Mouse (Mus musculus) thymus, postnatal 25 days (tissue): ENCODE data around the gene Ovgp1.
"Not testable (repeated sequence)": the region's sequence is repeated elsewhere in the genome, so short reads cannot be mapped to it uniquely, and the experiment has no call there.

Experiments used
- DNase-seq: peaks from one replicate; pipeline ENCODE4 v3.0.0; 2022

The Ovgp1 gene

DNA sequence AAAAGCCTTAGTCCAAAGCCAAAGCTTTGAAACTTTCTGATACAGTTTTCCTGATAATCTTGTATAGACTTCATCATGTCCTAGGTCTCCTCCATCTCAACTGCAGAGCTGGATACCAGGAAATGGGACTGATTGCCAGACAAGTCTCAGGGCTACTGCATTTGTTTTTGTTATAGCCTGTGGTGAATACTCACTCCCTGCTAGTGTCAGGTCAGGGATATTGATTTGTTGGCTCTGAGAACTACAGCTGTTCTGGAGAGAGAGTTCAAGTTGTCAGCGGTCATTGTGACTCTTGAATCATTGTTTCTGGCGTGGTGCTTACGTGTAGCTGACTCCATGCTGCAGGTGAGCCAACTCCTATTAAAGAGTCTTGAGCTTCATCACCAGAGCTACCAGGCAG, at the start of gene Ovgp1:
Gene Ovgp1 (plus strand): TSS at position 301 of the 400 bp plus-strand sequence.
- no peak for DNase-seq

DNA sequence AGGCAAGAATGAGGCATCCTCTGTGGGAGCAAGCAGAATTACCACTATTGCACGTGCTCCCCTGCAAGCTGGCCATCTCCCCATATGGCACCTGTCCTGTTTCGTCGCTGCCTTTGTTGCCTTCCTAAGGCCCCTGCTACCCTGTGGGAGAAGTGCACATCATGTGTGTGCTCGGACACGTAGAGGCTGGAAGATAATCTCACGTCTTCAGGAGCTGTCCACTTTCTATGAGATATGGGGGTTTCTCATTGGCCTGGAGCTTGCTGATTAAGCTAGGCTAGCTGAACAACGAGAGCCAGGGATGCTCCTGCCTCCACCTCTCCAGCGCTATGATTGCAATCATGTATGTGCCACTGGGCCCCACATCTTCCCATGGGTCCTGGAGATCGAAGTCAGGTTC, 48.9 kb upstream of the Ovgp1 start:
- no peak for DNase-seq

DNA sequence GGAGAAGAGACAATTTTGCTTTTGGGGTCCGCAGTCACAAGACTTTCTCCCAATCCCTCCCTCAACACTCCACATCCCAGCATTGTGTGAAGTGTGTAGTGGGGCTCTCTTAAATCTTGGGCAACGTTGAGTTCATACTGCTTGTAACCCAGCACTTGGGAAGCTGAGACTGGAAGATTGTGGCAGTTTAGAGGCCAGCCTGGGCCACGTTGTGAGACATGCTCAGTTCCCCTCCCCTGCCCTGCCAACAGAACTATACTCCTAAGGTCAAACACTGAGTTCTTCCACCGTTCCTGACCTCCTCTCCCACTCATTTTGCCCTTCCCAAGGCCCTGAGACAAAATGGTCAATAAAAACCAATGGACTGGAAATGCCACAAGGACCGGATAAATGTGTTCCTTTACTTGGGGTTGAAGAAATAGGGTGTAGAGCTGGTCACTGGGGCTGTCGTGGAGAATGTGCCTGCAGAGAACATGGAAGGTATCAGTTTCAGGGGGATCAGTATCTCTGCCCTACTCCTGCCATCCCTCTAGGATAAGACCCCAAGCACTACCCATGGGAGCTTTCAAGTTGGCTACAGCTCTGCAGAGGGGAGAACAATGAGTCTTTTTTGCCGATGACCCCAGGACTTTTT, 45.8 kb upstream of the Ovgp1 start:
- no peak for DNase-seq

DNA sequence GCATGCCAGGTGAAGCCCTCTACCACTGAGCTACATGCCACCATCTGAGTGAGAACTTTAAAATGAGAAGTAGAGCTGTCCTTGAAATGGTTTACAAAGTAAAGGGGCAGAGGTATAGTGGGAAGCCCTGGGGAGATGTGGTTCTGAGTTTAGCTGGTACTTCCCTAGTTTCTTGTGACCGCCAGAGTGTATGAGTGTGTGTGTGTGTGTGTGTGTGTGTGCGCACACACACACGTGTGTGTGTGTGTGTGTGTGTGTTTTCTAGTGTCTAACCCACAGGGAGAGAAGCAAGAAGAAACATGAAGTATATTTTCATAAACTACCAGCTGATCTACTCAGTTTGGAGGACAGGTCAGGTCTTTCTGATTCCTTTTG, 45.3 kb upstream of the Ovgp1 start:
- no peak for DNase-seq

DNA sequence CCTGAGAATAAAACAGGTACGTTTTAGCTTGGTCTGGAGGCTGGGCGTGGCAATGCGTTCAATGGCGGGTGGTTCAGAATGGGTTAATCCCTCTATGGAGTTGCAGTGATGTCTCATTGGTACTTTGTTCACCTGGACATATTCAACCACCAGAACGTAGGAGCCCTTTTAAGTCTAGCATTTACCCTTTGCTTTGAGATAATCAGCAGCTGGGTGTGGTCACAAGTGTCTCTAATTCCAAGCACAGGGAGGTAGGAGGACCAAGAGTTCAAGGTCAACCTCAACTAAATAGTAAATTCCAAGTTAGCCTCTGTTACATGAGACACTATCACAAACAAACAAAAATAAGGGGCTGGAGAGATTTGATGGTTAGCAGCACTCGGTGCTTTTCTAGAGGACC, 44.7 kb upstream of the Ovgp1 start:
- no peak for DNase-seq

DNA sequence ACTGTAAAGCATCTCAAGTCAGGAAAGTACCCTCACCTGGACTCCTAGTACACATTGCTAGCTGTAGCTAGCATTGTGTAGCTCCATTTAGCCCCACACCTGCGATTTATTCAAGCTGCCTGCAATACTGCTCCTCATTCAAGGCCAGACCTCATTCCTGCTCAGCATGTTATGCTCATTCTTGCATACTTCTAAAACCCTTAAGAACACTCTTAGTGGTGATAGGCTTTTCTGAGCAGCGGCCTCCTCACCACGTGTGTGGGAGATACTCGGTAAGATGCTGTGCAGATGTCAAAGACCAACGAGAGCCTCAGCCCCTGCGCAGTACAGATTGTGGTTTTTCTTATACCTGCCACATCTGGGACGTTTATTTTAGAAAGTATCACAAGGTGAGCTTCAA, 43.7 kb upstream of the Ovgp1 start:
- DNase-seq: peak; percentile 27

DNA sequence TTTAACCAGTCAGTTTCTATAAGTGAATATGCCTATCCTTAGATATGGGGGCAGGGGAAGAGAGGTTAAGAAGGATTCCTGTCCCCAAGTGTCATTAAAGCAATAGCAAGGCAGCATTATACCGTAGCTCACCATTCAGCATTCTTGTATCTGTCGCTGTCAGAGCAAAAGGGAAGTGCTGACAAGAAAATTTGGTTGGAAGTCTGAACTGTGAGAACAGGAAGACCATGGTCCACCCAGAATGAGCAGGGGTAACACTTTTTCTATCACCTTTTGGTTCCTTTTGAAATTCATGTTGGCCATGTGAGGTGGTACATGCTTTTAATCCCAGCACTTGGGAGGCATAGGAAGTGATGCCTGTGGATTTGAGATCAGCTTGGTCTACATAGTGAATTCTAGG, 42.4 kb upstream of the Ovgp1 start:
- DNase-seq: no peak

DNA sequence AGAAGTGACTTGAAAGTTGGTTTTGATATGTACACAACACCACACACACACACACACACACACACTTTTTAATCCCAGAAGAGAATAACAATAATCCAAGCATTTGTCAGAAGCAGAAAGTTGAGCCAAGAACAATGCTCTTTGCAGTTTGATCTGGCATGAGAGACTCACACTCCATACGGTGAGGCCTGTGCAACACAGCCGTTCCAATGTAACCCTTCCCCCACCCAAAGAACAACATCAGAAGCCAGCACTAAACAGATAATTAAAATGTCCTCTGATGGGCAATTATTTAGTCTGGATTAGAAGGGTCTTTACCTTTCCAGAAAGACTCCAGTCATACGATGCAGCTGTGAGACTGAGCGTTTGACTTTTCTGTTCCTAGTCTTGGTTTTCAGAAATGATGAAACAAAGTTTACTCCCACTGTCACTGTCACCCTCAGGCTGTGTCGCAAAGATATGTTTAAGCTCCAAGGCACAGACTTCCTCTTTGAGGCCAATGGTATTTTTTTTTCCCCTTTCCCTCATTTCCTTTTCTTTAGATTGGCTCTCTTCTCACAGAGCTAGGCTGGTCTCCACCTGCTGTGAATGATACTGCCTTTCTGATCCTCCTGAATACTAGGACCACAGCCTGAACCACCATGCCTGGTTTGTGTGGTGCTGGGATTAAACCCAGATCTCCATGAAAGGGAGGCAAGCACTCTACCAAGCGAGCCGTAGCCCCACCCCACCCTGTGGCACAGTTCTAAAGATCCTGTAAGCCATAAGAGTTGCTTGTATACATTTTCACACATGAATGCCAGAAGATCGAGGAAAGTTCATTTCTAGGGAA, 41.1 kb upstream of the Ovgp1 start, which contains the start of gene I830077J02Rik:
Gene I830077J02Rik (minus strand): TSS at position 425 of the 832 bp plus-strand sequence.
- no peak for DNase-seq

DNA sequence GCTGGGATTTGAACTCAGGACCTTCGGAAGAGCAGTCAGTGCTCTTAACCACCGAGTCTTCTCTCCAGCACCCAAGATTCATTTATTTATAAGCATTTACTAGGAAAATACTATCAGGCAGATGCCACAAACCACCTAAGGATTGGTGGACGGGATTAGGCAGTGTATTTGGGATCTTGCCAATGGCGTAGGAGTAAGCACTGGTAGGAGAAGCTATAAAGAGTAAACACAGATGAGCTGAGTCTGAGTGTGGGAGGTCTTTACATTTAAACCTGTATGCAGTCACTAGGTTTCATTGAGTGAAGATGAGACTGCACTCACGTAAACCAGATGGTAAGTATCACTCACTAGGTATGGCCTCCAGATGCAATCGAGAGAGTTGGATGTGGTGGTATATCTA, 39.6 kb upstream of the Ovgp1 start:
- no peak for DNase-seq

DNA sequence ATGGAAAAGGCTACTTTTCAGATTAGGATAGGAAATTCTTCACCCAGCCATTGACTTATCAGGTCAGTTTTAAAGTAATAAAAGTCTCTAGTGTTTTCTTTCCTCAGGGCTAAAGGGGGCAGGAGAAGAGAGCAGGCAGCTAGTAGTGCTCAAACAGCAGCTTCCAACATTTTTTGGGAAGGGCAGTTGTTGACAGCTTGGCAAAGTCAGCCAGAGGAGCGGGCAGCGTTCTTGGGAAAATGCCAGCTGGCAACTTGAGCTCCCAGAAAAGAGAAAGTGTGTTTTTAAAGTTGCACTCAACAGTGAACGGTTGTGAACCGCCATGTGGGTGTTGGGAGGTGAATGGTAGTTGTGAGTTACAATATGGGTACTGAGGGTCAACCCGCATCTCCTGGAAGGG, 38.5 kb upstream of the Ovgp1 start:
- no peak for DNase-seq

DNA sequence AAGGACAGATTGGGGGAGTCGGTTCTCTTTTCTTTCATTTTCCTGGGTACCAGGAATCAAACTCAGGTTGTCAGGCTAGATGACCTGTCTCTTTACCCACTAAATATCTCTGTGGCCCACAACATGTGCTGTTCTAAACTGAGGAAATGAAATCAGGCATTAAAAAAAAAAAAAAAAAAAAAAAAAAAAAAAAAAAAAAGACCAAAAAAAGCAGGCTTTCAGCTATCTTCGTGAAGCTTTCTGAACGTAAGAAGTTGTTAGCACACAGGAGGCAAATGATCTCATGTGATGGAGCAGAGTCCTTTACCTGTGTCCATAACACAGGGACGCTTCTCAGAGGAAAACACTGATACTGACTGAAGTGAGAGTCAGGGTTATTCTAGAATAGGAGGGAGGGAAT, 37.4 kb upstream of the Ovgp1 start:
- no peak for DNase-seq

DNA sequence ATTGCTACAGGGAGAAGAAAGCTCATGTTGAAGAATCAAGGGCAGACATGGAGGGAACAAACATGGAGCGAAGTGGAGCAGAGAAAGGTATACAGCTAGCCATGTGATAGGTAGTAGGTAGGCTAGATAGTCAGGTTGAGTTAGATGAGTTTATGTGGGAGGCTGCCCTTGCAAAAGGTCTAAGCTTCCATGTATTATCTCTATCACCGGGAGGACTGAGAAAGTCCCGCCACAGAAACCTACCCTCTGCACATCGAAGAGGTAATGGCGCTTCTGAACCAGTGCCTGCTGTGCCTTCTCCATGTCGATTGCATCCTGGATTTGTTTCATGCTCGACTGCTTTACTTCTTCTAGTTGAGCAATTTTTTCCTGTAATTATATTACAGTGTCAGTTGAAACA, 22.2 kb upstream of the Ovgp1 start:
- DNase-seq: no peak

DNA sequence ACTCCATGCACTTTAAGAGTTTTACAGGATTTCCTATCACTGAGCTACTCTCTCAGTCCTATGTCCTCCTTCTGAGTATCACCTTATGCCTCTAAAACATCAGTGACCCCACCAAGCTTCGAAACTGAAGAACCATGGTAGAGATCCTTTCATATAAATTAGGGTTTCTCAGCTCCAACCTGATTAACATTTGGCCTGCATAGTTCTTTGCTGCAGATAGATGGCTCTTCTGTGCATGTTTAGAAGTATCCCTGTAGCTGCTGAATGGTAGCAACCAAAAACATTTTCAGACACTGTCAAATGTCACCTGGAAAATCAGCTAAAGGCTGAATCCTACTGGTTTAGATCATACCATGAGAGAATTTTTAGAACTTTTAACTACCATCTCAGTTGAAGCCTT, 16.3 kb upstream of the Ovgp1 start:
- no peak for DNase-seq

DNA sequence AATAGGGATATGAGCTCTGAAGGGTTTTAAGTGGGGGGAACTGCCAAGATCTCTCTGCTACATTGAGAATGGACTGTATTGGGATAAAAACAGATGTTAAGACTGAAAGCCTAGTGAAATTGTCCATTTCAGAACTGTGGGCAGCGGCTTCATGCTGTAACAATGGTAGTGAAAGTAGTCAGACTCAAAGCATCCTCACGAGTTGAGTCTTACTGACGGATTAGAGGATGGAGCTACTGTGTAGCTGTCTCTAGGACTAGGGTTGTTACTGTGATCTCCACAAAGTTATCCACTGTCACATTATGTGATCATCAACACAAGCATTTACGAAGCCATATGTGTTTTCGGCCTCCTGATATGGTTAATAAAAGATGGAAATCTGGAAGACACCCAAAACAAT, 15.3 kb upstream of the Ovgp1 start:
- DNase-seq: no peak

DNA sequence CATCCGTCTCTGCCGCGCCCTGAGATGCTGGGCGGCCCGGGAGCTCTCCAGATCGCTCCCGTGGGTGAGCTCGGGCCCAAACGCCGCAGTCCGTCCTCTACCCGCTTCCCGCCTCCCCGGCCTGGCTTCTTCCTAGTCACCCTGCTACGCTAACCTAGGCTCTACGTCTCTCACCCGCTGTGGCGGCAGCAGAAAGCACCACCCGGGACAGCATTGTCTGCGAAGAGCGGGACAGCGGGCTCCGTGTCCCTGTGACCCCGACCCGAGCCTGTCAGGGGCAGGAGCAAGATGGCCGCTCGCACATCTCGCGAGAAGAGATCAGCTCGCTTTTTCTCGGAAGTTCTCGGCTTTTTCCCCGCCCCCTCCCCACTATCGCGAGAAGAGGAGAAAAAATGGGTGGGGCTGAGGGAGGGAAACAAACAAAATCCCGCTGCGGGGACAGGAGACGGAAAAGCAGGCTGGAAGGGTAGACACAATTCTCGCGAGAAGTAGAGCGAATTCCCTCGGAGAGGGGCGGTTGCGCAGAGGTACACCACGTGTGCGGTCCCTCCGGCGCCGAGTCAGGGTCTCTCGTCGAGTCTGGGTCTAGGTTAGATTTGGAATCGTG, 14.4 kb upstream of the Ovgp1 start, which contains the start of gene Wdr77:
Gene Wdr77 (plus strand): TSS at position 396 of the 607 bp plus-strand sequence.
- peak; percentile 96 for DNase-seq

DNA sequence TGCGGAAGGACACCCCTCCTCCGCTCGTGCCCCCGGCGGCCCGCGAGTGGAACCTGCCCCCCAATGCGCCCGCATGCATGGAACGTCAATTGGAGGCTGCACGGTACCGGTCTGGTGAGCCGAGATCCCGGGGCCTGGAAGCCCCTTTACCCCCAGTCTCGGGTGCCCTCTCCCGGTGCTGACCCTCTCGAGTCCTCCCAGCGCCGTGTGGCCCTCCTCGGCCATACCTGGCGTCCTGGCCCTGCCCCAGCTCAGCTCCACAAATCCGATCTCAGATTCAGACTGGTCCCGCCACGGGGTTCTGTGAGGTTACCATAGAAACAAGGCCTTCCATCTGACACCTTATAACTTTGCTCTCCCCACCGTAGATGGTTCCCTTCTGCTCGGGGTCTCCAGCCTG, 13.9 kb upstream of the Ovgp1 start:
- no peak for DNase-seq

DNA sequence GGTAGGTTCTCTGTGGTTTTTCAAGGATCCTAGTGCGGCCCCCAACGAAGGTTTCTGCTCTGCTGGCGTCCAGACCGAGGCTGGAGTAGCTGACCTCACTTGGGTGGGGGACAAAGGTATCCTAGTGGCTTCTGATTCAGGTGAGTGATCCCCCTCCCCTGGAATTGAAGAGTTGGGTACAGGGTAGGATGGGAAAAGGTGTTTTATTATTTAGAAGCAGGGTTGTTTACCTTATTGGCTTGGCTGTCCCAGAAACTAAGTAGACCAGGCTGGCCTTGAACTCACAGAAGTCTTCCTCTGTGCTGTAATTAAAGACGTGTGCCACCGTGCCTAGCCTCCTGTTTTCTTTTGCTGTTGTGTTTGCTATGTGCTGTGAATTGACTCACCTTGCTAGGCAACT, 13.5 kb upstream of the Ovgp1 start, which contains the start of gene Atp5f1:
Gene Atp5f1 (minus strand): TSS at position 101 of the 400 bp plus-strand sequence.
- no peak for DNase-seq

DNA sequence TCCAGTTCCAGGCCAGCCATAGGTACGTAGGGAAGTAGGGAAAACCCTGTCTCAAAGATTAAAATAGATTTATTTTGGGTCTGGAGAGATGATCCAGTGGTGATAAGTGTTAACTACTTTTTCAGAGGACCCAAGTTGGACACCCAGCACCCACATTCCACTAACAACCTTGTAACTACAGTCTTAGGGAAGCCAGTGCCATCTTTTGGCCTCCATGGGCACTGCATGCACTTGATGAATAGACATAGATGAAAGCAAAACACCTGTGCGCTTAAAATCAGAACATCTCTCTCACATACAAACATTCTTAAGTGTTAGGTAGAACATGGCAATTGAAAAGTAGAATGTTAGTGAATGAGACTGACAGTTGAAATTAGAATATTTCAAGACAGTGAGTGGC, 12.8 kb upstream of the Ovgp1 start:
- peak; percentile 26 for DNase-seq

DNA sequence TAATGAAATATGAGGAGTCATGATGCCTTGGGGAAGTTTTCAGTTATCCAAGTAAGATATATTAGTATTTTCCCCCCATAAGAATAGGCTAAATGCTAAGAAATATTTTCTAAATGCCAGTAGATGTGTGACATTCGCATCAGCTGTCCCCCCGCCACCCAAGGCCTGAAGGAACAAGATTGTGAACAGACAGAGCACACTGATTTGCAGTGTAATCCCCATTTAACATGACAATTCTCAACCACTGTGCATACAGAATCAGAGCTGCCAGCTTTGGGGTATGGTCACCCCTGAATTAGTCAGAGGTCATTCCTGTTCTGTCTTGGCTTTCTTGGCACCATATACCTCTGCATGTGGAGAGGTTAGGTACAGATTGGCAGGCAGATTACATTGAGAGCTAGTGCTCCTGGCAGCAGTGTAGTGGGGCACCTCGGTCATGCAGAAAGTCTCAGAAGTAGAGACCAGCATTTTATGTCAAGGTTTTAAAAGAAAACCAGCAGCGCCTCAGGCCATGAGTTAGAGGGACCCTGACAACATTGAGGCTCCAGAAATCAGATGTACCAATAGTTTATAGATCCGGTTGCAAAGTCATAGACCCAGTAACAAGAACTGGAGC, 1.6 kb upstream of the Ovgp1 start:
- DNase-seq: no peak

DNA sequence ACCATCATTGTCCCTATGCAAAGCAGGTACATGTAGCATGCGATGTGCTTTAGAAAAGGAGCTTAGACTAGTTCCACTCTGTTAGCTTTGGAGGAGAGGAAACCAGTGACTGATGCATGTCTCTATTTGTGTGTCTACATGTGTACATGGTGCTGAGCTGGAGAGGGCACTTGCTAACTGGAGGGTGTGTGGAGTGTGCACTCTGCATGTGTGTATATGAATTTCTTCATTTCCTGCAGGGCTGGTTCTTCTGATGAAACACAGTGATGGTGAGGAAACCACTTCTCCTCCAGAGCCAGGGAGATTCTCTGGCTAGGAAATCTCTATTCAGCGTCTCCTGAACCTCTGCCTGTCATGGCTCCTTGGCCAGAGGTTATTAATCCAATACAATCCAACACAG, 663 bp downstream of the Ovgp1 start:
- DNase-seq: no peak

DNA sequence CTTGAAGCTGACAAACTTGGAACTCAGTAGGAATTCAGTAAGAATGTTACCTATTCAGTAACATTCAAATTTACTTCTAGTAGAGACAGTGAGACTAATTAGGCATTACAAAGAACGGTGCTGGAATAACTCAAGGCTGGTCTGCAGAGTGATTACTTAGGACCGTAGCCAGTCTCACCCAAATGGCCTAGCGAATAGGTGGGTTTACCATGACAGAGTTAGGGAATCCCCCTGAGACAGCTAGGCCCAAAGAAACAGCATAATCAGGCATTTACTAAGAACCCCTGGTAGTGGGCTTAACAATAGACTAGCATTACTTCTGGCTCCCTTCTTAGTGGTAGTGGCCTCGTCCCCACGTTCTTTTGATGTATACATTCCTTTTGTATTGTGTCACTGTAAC, 16.1 kb downstream of the Ovgp1 start:
- not testable (repeated sequence) for DNase-seq

DNA sequence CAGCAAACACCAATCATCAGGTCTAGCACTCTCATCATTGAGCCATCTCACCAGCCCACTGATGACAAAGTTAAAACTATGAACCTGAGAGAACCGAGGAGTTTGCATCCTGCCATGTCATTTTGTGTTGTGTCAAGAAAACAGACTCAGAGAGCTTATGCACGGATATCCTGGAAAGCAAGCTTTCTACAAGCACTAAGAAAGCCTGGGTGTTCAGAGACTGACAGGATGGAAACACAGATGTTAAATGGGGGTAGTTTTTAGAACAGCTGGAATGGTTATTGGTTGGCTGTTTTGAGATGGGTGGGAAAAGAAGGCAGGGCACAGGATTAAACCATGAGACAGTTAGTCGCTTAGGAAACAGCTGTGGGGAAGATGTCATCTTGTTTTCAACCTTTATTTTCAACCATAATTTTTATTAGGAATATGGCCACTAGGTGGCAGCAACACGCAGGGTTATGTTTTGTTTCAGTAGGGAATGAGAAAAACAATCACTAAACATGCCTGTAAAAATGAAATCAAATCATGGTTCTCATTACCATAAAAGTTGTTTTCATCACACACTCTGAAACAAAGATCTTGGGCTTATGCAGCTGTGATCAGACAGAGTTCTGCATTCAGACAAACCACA, 18.3 kb downstream of the Ovgp1 start:
- DNase-seq: peak; percentile 47

DNA sequence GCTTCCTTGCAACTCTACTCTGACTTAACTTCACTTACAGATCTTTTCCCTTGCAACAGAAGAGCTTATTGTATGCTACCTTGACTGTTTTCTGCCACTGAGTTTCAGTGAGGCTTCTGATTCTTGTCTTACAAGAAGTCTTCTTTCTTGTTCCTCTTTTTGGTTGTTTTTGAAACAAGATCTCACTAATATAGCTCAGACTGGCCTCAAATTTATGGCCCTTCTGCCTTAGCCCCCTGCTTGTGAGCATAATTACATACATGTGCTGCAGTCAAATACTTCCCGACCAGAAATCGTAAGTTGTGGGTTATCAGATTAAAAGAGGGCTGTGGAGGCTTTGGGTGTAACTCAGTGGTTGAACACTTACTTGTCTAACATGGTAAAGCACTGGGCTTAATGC, 21.2 kb downstream of the Ovgp1 start:
- no peak for DNase-seq
